Mouse (Mus musculus): ENCODE data around the gene Cyp2d22. TPM values are rescaled to one million over a fixed set of nuclear protein-coding genes. Genes with fewer than 3 reads are reported as not detected.

The Cyp2d22 gene
- polyA plus RNA-seq (2012; rRNA removed), result 8.8 and 10.3 TPM in 2 replicates

DNA sequence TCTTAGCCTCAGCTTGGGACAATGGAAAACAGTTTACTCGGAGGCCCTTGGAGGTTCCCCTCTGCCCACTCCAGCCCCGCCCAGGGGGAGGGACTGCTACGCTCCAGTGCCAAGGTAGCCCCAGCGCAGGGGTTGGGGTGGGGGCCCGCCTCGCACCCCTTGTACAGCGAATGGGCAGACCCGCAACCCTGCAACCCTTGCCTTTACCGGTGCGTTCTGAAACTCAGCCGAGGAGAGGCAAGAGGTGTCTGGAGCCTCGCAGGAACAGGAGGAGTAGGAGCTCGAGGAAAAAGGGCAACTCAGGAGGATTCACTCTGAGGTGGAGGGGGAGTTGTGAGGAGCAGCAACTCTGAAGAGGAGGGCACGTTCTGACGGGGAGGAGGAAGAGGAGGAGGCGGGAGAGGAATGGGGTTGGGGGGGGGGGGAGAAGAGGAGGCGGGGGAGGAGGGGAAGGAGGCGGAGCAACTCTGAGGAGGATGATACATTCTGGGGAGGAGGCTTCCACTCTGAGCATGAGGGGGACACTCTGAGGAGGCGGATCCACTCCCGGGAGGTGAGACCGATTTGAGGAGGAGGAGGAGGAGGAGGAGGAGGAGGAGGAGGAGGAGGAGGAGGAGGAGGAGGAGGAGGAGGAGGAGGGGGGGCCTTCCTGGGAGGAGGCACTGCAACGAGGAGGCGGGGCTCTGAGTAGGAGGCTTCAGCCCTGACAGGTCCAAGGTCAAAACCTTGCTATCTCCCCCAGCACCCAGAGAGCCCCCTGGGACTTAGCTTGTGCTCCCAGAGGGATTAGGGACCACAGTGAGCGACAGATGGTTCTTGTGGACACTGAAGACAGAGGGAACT lies at the start of gene Cyp2d22:
TSS of gene Cyp2d22 (minus strand) at position 390 of the 843 bp plus-strand sequence.

DNA sequence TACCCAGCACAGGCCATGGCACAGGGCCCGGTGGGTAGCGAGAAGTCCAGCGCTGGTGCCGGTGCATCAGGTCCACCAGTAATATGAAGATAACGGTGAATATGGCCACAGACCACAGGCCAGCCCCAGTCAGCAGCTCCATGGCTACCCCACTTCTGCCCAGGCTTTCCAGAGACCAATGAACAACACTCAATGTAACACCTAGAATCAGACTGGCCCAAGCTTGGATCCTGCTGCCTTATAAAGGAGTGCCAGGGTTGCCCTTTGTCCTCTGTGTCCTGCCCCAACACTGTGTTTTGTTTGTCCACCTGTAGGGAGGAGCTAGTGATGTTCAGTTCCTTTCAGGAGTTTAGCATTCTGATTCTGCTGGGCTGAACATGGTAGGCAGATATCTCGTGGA lies 26.9 kb upstream of the Cyp2d22 start, which contains the start of gene Cyp2d10:
TSS of gene Cyp2d10 (minus strand) at position 215 of the 400 bp plus-strand sequence.

DNA sequence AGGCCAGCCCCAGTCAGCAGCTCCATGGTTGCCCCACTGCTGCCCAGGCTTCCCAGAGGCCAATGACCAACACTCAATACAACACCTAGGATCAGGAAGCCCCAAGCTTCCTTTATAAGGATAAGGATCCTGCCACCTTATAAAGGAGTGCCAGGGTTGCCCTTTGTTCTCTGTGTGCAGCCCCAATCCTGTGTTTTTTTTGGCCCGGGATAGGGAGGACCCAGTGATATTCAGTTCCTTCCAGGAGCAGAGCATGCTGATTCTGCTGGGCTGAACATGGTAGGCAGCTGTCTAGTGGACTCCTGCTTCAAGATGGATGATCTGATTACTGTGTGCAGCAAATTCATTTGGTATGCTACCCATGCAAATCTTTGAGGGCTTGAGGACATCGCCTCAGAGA lies 13.9 kb upstream of the Cyp2d22 start, which contains the start of gene Cyp2d11:
TSS of gene Cyp2d11 (minus strand) at position 101 of the 400 bp plus-strand sequence.

DNA sequence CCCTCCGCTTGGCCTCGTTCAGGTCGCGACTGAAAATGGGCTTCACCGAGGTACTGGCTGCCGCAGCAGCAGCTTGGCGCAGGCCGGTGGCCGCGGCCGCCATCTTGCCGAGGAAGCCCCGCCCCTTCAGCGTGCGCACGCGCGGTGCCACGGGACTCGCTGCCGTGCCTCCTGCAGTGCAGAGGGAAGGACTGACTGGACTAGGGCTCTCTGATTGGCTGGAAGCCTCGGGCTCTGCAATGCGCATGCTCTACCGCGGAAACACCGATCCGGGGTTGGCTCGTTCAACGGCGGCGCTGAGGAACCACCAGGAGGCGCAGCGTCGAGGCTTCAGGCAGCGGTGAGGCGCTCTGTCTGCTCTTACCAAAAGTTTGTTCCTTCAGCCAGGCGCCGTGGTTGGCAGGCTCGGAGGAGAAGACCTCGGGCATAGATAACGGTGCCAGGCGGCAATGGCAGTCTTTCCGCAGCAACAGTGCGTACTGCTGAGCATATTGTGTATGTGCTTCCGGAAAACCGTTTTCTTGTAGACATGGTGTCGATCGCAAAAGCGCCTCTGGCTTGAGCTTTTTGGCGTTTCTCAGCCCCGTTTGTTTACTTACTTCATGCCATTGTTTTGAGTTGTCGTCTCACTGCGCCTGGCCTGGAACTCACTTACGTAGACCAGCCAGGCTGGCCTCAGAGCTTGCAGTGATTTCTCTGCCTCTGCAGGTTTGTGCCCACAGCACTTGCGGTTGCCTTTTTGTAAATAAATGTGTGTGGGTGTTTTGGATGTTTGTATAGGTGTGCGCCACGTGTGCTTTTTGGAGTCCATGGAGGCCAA lies 25.7 kb downstream of the Cyp2d22 start, which contains the start of gene Ndufa6:
TSS of gene Ndufa6 (minus strand) at position 197 of the 820 bp plus-strand sequence.

DNA sequence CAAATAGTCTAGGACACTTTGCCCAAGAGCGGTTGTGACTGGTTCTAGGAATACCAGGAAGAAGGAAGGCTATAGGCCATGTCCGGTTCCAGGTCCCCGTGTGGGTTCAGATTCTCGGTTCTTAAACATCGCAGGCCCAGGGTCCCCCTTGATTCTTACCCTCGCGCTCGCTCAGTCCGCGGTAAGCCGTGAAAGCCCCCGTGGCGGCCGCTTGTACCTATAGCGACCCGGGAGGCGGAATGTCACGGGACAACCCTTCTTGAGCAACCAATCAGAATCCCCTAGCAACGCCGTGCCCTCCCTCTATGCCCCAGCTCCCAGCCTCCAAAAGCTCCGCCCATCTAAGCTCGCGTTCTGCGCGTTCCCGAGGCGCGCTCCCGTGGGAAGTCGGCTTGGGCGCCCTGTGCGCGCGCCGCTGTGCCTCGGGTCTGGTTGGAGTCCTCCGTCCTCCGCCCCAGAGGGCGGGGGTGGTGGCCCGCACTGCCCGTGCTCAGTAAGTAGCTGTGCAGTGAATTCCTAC lies 41.4 kb downstream of the Cyp2d22 start, which contains the start of the genes Naga, Pheta2 and Smdt1:
TSS of gene Naga (minus strand) at position 333 of the 520 bp plus-strand sequence.
TSS of gene Pheta2 (plus strand) at position 350 of the 520 bp plus-strand sequence.
TSS of gene Smdt1 (plus strand) at position 367 of the 520 bp plus-strand sequence.

Other genes starting within 250 kb of the Cyp2d22 start
- gene Srebf2, start 233.1 kb downstream of the Cyp2d22 start, polyA plus RNA-seq (2012; rRNA removed), result 121 and 141 TPM in 2 replicates
- gene Shisa8, start 167.4 kb downstream of the Cyp2d22 start, polyA plus RNA-seq (2012; rRNA removed), result 2.3 and 2.6 TPM in 2 replicates
- 0.39 TPM in 2 replicates for gene Tnfrsf13c, start 155.9 kb downstream of the Cyp2d22 start, polyA plus RNA-seq (2012; rRNA removed)
- 11.6 and 11.9 TPM in 2 replicates for gene Cenpm, start 135.5 kb downstream of the Cyp2d22 start, polyA plus RNA-seq (2012; rRNA removed)
- 96.7 and 103 TPM in 2 replicates for gene 1500009C09Rik, start 127.9 kb downstream of the Cyp2d22 start, polyA plus RNA-seq (2012; rRNA removed)
- 428 and 449 TPM in 2 replicates for gene Sept3, start 105.4 kb downstream of the Cyp2d22 start, polyA plus RNA-seq (2012; rRNA removed)
- 0.21 and 0.51 TPM in 2 replicates for gene Wbp2nl, start 81.3 kb downstream of the Cyp2d22 start, polyA plus RNA-seq (2012; rRNA removed)
- gene Naga, start 41.3 kb downstream of the Cyp2d22 start, polyA plus RNA-seq (2012; rRNA removed), result 37.9 TPM in 2 replicates
- gene Pheta2, start 41.3 kb downstream of the Cyp2d22 start, polyA plus RNA-seq (2012; rRNA removed), result 0.92 and 1.4 TPM in 2 replicates
- gene Smdt1, start 41.3 kb downstream of the Cyp2d22 start, polyA plus RNA-seq (2012; rRNA removed), result 264 and 271 TPM in 2 replicates
- 393 and 416 TPM in 2 replicates for gene Ndufa6, start 25.9 kb downstream of the Cyp2d22 start, polyA plus RNA-seq (2012; rRNA removed)
- gene Cyp2d11, start 13.8 kb upstream of the Cyp2d22 start, polyA plus RNA-seq (2012; rRNA removed), result not detected in 2 replicates
- 0.07 TPM in 1 of 2 replicates, not detected in the other for gene Cyp2d10, start 26.9 kb upstream of the Cyp2d22 start, polyA plus RNA-seq (2012; rRNA removed)
- not detected in 2 replicates for gene Cyp2d9, start 53.2 kb upstream of the Cyp2d22 start, polyA plus RNA-seq (2012; rRNA removed)
- not detected in 2 replicates for gene Cyp2d12, start 174.8 kb upstream of the Cyp2d22 start, polyA plus RNA-seq (2012; rRNA removed)
- not detected in 2 replicates for gene Cyp2d34, start 240.7 kb upstream of the Cyp2d22 start, polyA plus RNA-seq (2012; rRNA removed)

All from central nervous system, embryonic 18 days (tissue).